Mouse (Mus musculus) lung, adult 18-20 months (tissue): ENCODE data around the gene Supt5.

Source experiments
- DNase-seq, 2 experiments: peaks; one replicate each; pipeline ENCODE4 v3.0.0; 2022; ENCODE audit warnings: mixed read lengths in 2 of 2

Gene Supt5

DNA sequence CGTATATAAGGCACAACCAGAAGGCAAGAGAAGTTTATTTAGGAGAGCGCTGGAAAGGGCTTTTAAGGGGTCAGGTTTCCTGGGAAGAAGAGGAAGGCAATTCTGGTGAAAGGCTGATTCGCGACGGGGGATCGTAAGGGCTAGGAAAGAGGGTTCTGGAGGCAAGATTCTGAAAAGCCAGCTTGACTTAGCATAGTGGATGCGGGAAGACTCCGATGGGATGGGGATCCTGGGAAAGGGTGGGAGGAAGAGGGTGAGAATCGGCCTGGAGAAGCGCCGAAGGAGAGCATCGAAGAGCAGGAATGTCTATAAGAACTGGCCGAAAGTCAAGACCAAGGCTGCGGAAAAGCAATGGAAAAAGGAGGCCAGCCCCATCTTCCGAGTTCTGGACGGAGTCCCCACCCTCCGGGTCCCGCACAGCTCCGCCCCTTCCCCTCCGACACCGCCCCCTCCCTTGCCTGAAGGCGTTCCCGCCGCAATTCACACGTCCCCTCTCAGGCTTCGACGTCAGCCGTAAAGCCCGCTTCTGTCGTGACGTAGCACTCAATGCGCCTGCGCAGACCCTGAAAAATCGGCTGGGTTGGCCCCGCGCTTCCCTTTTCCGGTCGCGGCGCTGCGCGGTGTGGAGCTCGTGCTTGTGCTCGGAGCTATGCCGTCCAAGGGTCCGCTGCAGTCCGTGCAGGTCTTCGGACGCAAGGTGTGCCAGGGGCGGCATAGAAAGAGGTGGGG, 11.8 kb upstream of the Supt5 start, which contains the start of gene Rps16:
TSS of gene Rps16 (plus strand) at position 498 of the 729 bp plus-strand sequence.
- peak; percentile 98 for DNase-seq

GRCm38 (mm10) chr7:28348601-28349000, 10.1 kb upstream of the Supt5 start:
- DNase-seq, result no peak

GRCm38 (mm10) chr7:28347746-28348145, 9.2 kb upstream of the Supt5 start:
- no peak for DNase-seq

DNA sequence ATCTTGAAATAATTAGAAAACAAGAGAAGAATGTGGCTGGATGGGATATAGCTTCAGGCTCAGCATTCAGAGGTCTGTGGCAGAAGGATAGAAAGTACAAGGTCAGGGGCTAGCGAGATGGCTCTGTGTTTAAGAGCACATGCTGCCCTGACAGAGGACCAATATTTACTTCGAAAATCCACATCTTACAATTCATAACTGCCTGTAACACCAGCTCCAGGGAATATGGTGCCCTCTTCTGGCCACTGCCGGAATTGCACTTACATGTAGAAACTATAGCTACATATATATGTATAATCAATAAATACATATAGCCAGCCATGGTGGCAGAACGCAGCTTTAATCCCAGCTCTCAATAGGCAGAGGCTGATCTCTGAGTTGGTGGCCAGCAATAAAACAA, 6.1 kb upstream of the Supt5 start:
- peak; percentile 39 to 45 for DNase-seq

- DNase-seq, result no peak
These were observed 2.8 kb upstream of the Supt5 start for GRCm38 (mm10) chr7:28341381-28341780.

DNA sequence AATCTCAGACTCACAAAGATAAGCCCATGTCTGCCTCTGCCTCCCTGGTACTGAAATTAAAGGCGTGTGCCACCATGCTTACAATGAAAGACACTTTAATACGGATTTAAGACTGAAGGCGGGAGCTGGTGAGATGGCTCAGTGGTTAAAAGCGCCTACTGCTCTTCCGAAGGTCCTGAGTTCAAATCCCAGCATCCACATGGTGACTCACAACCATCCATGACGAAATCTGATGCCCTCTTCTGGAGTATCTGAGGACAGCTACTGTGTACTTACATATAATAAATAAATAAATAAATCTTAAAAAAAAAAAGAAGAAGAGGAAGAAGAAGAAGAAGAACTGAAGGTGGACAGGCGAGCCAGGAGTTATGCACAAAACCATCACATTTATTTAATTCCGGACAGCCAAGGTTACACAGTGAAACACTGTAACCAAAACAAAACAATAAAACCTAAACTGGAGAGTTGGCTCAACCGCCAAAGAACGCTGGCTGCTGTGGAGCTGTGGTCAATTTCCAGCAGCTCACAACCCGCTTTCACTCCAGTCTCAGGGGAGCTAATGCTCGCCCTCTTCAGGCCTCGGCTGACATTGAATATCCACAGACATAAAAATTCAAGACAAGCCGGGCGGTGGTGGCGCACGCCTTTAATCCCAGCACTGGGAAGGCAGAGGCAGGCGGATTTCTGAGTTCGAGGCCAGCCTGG, 819 bp upstream of the Supt5 start:
- DNase-seq, result peak; percentile 68 to 73

DNA sequence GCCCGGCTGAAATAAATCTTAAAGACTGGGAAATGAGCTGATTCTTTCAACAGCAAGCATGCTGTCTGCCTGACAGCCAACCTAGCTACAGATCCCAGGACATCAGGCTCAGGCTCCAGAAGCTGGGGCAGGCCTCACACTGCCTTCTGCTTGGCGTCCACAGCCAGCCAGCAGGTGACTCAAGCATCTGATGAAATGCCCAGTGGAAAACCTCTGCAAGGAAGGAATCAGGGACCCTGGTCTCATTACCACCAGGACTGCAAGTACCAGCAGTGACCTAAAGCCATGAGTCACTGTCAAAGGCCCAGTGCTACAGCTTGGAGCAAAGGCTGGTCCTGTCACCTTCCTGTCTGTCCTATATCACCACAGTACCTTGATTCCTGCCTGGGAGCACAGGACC, 3.1 kb downstream of the Supt5 start:
- no peak for DNase-seq

GRCm38 (mm10) chr7:28334534-28334933, 4.0 kb downstream of the Supt5 start:
- DNase-seq, result no peak

GRCm38 (mm10) chr7:28328260-28328659, 10.3 kb downstream of the Supt5 start:
- no peak for DNase-seq

DNA sequence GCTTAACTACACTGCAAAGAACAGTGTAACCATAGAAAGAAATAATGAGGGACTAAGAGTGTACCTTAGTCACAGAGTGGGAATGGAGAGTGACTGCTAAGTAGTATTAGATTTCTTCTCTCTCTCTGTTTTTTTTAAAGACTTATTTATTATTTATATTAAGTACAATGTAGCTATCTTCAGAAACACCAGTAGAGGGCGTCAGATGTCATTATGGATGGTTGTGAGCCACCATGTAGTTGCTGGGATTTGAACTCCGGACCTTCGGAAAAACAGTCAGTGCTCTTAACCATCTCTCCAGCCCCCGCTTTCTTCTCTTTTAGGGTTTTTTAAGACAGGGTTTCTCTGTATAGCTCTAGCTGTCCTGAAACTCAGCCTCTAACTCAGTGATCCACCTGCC, 12.1 kb downstream of the Supt5 start:
- DNase-seq, result no peak

DNA sequence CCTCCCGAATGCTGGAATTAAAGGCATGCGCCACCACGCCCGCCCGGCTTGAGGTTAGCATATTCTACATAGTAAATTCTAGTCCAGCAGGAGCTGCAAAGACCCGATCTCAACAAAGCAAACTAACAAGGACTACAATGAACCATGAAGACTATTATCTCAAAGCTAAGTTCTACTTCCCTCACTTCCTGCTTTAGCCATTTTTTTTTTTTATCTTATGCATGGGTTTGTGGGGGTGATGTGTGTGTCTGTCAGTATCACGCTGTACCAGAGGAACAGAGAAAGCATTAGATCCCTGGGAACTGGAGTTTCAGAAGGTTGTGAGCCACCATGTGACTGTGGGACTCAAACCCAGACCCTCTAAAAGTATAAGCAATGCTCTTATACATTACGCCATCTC, 13.3 kb downstream of the Supt5 start:
- DNase-seq, result no peak

DNA sequence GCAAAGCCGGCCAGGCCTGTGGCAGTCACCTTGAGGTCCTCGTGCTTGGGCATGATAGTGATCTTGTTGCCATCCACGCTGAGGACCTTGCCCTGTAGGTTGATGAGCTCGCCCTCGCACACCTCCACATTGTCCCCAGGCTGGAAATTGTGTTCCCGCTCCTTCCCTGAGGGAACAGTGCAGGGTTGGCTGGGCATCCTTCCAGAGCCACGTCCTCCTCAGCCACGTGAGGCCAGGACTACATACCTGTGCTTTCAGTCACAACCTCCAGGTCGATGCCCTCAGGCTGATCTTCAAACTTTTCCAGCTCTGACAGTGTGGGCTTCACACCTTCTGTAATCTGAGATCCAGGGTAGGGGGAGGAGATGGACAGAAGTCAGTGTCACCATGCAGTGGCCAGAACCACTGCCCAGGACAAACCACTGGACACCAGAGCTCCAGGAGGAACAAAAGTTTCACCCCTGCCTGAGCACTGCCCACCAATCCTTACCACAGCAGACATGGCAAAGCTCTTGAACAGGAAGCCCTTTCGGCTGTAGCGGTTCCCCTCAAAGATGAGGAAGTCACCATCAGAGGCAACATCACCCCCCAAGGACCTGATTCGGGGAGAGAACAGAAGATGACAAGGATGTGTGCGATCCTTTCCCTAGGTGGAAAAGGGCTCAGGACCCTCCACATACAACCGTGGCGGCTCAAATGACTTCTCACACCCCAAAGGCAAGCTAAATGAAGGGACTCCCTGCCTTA, 16.4 kb downstream of the Supt5 start:
- DNase-seq, result no peak

DNA sequence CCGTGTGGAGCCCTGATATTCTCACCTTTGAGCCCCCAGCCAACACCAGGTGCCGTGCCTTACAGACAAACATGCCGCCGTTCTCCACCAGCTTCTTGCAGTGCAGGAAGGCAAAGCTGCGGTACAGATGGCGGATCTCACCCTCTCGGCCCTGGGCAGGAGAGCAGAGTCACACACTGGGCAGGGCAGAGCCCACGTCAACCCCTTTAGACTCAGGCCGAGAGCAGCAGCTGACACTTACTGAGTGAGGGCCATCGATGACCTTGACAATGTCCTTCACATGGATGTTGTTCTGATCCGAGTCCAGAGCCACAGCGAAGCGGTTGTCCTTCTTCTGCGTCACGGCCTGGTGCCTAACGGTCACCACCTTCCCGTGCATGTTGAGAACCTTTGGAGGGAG, 19.8 kb downstream of the Supt5 start:
- DNase-seq, result no peak

DNA sequence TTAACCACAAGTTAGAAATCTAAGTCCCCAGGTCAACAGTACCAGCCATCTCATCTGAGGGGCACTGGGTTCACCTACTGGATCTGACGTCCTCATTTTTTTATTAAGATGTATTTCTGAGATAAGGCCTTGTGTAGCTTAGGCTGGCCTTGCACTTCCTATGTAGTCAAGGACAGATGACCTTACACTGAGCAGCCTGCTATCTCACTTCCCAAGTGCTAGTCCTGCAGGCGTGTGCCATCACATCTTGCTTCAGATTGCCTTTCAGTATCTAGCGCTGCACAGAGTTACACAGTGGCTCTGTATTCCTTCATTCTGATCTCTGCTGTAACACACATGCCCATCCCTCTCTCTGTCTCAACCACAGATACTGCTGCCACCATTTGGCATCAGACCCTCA, 20.5 kb downstream of the Supt5 start:
- DNase-seq, result no peak

DNA sequence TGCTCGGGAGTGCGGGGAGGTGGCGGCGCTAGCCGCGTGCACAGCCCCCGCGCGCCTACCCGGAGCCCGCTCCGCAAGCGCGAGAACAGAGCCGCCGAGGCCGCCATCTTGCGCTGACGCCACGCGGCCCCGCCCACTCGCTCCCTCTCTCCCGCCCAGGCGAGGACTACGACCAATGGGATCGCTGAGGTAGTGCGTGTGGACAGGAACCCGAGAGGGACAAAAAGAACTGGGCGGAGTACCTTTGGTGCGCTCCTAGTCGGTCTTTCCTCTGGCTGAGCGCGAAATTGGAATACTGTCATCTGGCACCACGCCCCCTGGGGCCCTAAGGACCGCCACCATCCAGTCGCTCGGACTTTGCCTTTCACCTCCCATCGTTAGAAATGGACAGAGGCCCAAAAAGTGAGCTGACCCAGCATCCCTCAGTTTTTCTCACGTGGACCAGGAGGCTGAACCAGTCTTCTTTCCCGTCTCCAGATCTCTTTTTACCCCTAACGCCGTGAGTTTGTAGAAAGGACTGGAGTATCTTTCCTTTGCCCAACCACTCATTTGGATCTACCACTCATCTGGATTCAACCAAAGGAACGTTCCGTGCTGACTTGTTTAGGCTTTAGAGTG, 26.5 kb downstream of the Supt5 start, which contains the start of gene Timm50:
TSS of gene Timm50 (minus strand) at position 147 of the 618 bp plus-strand sequence.
- DNase-seq, result peak; percentile 98

DNA sequence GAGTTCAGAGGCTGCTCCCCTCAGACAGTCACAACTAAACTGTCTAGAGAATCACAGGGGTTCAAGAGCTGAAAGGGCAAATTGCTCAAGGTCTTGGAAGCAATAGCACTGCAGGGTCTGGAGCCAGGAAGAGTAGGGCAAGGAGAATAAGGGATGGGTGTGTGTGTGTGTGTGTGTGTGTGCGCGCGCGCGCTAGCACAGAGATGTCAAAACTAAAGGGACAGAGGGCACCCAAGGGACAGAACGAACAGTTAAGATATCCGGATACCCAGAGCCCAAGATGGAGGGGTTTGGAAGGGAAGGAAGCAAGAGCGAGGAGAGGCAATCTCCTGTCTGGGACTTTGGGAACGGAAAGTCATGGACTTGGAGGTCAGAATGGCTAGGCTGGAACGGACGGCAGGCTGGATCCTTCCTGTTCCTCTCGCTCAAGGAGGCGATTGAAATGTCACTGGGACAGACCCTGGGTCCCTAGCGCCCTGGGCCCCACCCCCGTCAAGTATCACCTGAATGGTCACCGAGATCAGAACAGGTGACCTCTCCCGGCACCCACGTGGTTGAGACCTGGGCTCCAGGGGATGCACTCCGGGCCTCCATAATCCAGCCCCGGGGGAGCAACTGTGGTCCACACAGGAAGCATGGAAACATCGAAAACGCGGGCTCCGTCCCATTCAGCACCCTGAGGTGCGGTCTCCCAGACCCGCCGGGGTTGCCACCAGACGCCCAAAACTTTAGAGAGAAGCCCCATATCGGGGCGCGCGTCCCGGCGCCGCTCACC, 27.2 kb downstream of the Supt5 start:
- peak in 1 of 2 experiments; percentile 36 for DNase-seq

- DNase-seq, result no peak
These were observed 28.8 kb downstream of the Supt5 start for GRCm38 (mm10) chr7:28309737-28310136.

- no peak for DNase-seq
These were observed 32.3 kb downstream of the Supt5 start for GRCm38 (mm10) chr7:28306216-28306615.

DNA sequence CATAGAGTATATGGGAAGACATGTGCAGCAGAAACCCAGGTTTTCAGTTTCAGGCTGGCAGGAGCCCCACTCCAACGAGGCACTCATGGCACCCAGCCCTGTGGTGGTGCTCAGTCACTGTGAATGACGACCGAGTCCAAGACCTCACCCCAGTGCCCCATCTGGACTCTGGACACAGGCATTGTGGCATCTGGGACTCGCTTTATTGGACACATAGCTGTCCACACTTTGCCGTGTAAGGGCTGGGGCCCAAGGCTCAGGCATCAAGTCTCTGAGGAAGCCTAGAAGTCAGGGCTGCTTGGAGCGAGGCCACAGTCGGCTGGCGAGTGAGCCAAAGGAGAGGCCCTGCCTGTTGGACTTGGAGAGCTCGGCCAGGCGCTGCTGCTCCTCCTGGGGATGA, 32.9 kb downstream of the Supt5 start:
- no peak for DNase-seq

DNA sequence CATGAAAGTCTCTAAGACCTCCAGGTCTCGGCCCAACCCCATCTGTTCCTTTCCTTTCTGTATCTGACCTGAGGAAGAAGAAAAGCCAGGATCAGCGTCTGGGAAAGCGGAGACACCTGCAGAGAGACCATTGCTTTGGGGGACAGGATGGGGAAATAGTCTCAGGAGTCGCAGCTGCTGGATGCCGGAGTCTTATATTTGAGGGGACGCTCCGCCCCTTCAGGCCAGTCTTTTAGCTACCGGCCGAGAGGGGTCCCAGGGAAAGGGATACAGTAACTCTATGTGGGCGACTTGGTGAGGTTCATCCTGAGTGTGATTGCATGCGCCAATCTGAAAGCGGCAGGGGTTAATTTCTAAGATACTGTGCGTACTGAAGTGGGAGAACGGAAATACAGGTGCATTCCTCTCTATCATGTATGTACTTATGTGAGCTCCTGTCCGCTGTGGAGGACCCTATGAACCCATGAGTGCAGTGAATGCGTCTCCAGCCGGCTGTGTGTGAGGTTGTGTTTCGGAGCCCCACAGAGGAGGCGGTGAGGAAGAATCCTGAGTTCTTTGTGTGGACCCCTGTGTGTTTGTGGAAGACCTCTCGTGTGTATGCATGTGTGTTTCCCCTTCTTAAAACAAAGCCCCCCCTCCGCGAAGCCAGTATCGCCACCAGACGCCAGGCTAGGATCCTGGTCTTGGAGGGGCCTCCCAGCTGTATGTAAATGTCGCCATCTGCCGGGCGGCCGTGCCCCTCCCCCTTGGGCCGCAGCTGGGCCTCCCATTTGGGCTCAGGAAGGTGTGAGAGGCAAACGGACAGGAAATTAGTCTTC, 36.7 kb downstream of the Supt5 start, which contains the start of gene Dll3:
TSS of gene Dll3 (minus strand) at position 623 of the 818 bp plus-strand sequence.
- peak; percentile 32 to 48 for DNase-seq
